Mouse (Mus musculus) mesoderm, embryonic 11.5 days (tissue): Measurements from ENCODE around the gene Tmem206.

Experiments
- DNase-seq: peaks from one replicate; pipeline ENCODE4 v3.0.0-alpha.2; 2012; ENCODE audit warnings: low read depth, low spot score

Gene Tmem206

GRCm38 (mm10) chr1:191350355-191350754 is 24.6 kb downstream of the Tmem206 start:
- no peak for DNase-seq

DNA sequence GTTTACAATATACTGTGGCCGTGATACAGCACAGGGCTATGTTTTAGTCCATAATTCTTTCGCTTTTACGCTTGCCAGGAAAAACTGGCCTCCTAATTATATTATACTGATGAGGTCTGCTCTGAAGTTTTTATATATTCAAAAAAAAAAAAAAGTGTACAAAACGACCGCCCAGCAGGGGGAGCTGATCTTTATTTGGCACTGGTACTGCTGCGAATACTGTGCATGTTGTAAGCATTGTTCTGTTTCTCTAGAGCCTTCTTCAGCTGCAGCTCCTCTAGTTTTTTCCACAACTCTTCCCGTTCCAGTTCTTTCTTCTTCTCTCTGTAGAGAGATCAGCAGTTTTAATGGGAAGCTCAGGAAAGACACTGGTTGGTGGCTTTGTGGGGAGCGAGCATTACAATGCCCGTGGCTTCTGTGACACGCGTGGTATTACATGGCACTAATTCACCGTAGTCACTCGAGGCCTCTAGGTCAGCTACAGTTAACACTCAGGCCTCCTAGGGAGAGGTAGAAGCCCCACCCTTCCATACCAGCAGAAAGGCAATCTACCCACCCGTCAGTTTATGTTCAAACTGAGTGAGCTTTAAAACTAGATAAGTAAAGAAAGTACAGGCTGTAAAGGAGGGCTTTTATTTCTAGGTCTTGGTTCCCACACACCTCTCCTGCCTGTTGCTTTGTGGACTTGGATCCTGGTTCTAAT is 27.2 kb downstream of the Tmem206 start:
- DNase-seq, result peak; percentile 34

DNA sequence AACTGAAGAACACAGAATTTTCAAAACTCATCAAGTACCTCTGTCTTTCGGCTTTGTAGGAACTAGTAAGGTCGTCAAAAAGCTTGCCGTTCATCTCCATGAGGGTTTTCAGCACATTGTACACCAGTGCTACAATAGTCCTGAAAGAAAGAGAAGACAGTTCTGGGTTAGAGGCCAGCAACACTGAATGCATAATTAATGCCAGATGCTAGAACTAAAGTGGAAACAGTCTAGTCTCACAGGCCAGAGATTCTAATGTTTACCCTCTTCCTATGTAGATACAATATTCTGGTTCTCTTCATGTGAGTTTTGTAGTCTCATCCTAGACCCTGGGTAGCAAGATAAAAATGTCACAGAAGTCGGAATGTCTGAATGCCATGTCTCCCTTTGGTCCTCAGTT is 28.1 kb downstream of the Tmem206 start:
- no peak for DNase-seq

DNA sequence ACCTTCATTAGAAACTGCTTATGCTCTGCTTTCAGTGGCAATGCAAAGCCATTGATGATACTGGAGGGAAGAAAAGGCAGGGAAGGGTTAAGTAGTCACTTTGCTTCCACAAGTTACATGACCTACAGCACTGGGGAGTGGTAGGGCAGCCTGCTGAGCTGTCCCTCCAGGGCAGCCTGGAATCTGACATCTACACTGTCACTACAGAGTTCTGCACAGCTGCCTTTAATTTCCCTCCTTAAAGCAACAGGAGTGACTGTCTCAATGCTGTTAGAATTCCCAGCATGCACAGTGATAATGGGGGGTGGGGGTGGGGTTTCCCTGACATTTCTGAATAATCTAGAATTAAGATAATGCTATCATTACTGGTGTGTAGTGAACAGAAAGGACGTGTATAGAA is 31.2 kb downstream of the Tmem206 start:
- no peak for DNase-seq

- no peak for DNase-seq
These were observed 33.8 kb downstream of the Tmem206 start for GRCm38 (mm10) chr1:191359478-191359877.

GRCm38 (mm10) chr1:191362412-191362811 is 36.7 kb downstream of the Tmem206 start:
- no peak for DNase-seq

DNA sequence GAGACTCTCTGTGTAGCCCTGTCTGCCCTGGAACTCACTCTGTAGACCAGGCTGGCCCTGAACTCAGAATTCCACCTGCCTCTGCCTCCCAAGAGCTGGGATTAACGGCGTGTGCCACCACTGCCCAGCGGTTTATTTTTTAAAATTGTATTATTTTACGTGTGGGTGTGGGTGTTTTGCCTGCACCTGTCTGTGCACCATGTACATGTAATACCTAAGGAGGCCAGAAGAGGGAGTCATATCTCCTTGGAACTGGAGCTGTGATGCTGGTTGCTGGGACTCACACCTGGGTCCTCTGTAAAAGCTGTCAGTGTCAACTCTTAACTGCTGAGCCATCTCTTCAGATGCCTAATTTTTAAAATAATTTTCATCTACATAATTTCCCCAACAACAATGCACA is 38.8 kb downstream of the Tmem206 start:
- DNase-seq, result peak; percentile 57

DNA sequence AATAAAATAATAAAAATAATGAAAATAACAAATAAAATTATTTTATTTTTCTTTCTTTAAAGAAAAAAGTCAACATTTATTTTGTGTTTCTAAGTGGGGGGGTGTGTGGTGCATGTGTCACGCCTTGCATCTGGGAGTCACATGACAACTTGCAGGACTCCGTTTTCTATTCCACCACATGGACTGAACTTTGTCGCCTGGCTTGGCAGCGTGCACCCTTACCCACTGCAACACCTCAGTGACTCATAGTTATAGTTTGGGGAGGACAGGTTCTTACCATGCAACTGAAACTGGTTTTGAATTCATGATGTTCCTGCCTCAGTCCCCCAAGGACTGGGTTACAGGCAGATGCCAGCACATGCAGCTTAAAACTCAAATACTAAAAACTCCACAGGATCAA is 42.5 kb downstream of the Tmem206 start:
- no peak for DNase-seq

GRCm38 (mm10) chr1:191369140-191369539 is 43.4 kb downstream of the Tmem206 start:
- DNase-seq, result no peak

DNA sequence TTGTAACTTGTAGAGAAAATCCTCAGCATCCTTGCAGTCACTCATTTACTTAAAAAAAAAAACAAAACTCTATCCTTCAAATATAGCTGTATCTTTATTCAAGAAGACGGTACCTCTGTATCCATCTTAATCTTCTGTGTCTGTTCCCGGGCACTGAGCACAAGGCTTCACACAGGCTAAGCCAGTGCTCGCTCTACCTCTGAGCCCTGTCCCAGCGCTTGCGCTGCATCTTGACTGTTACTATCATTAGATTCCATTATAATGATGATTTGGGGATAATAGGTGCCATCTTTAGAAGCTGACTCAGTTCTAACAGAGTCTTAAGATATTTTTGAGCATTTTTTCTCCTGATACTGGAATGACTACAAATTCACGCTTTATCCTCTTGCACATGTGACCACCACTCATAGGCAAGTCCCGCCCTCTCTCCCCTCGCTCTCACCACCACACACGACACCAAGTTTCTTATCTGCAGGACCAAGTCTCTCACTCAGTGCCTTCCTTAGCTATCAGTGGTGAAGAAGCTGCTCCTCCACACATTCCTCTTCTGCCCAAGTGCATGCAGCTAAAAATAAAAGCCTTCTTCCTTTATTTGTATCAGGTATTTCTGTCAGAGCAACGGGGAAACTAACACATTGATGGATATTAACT is 49.4 kb downstream of the Tmem206 start:
- DNase-seq, result no peak

DNA sequence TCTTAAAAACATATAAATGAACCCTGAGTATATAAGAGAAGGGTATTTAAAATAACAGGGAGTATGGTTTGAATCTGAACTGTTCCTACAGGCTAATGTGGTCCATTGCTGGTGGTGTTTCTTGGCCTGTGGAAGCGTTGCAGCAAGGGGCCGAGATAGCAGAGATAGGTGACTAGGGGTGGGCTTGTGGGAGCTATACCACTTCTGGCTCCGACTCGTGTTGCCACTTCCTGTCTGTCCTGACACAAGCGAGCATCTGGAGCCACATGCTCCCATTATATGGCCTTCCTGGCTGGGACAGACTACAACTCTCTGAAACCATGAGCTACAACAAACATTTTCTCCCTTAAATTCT is 49.9 kb downstream of the Tmem206 start:
- no peak for DNase-seq

DNA sequence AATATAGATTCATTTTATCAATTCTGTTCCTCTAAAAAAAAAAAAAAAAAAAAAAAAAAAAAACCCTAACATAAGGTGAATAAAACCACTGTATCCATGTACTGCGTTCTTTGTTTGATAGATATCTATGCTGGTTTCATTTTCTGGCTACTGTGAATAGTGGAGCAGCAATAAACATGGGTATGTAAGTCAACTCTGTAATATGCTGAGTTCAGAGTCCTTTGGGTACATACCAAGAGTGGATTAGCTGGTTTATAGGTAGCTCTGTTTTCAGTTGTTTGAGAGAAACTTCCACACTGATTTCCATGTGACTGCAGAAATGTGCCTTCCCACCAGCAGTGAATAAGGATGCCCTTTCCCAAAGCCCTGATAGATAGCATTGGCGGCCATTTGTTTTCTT is 52.4 kb downstream of the Tmem206 start:
- DNase-seq, result no peak

DNA sequence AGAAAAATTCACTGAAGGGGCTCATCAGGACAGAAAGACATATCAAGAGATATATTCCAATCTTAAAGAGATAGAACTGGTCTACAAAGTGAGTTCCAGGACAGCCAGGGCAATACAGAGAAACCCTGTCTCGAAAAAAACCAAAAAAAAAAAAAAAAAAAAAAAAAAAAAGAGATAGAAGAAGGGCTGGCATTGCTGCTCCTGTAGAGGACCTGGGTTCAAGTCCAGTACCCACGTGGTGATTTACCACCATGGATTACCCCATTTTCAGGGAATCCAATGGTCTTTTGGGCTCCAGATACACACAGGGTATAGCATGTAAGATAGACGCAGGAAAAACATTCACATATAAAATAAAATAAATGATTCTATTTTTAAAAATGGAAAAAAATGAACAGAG is 55.1 kb downstream of the Tmem206 start:
- DNase-seq, result no peak

GRCm38 (mm10) chr1:191381955-191382736 is 56.4 kb downstream of the Tmem206 start:
- no peak for DNase-seq

- no peak for DNase-seq
These were observed 59.2 kb downstream of the Tmem206 start for GRCm38 (mm10) chr1:191384786-191385430.

- DNase-seq, result peak; percentile 45
These were observed 65.6 kb downstream of the Tmem206 start for GRCm38 (mm10) chr1:191391311-191391710.

- DNase-seq, result no peak
These were observed 67.8 kb downstream of the Tmem206 start for GRCm38 (mm10) chr1:191393536-191393935.

- no peak for DNase-seq
These were observed 68.4 kb downstream of the Tmem206 start for GRCm38 (mm10) chr1:191394126-191394525.

DNA sequence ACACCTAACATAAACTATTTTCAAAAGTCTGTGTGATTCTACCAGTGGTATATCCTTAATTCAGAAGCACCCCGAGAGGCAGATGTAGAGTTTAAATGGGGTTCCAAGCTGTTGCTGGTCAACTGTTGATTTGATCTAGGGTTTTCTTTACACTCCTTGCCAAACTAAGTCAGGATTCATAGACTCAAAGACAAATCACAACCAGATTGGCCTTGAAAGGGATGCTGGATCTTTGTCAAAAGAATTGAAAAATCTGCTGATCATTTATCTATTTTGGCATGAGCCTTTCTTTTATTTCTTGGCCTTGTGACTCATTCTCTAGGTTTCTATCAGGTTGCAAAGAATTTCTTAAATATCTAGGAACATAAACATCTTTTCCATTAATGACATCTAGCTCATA is 69.5 kb downstream of the Tmem206 start:
- no peak for DNase-seq

DNA sequence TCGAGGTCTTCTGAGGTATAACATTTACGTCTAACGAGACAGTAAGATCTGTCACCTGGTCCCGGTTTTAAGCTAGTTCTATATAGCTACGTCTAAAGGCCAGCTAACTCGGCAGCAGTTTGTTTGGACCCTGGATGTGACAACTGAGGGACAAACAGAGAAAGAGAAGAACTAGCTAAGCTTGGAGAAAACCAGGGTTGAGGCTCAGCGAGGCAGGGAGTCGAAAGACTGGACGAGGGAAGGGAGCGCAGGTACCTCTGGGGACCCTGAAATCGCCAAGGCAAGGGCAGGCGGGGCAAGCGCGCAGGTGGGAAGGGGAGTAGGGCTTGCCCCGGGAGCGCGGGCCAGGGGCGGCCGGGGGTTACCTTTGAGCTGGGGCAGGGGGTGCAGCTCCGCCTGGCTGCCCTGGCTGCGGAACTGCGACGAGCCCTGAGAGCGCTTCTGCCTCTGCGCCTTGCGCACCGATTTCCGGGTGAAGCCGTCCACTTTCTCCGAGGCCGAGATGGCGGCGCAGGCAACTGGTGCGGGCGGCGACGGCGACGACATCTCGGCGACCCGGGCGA is 70.2 kb downstream of the Tmem206 start:
- DNase-seq, result peak; percentile 63

GRCm38 (mm10) chr1:191396446-191396845 is 70.7 kb downstream of the Tmem206 start:
- peak; percentile 53 for DNase-seq
